Mouse (Mus musculus) left cerebral cortex, postnatal 14 days (tissue): ENCODE data around the gene Spink8. TPM values are rescaled to one million over a fixed set of nuclear protein-coding genes. Genes with fewer than 3 reads are reported as not detected.

Experiments used
- DNase-seq, 2 experiments: peaks; one replicate each; pipeline ENCODE4 v3.0.0; 2021 to 2022; ENCODE audit warnings: low spot score in 2 of 2, mixed read lengths in 1 of 2
- intact Hi-C: fragments of 180-260 bp; cut with DNase I; formaldehyde crosslinking; loops from one replicate; pipeline ENCODE4 v1.15.1; 2025
- total RNA-seq, 2 experiments: library from RNA; stranded (reverse); gene quantifications; 2 replicates each; pipeline ENCODE4 v1.2.3; 2021

Gene Spink8
- total RNA-seq, 2 experiments from 2014 or later: 2.7 to 2.9 TPM

- intact Hi-C loops: loop anchor here (10.0 kb wide), 1 partner anchor 778 kb away; the partner anchor contains the start of genes Ccdc51 and Tma7
Observed at GRCm38 (mm10) chr9:109862397-109863044, 50.4 kb downstream of the Spink8 start.

GRCm38 (mm10) chr9:109863085-109863484 is 51.0 kb downstream of the Spink8 start:
- intact Hi-C loops: loop anchor here (10.0 kb wide), 1 partner anchor 778 kb away; the partner anchor contains the start of genes Ccdc51 and Tma7
- DNase-seq: no peak

More at GRCm38 (mm10) chr9:109862397-109863044, 50.4 kb downstream of the Spink8 start:
- peak; percentile 42 to 80 for DNase-seq

DNA sequence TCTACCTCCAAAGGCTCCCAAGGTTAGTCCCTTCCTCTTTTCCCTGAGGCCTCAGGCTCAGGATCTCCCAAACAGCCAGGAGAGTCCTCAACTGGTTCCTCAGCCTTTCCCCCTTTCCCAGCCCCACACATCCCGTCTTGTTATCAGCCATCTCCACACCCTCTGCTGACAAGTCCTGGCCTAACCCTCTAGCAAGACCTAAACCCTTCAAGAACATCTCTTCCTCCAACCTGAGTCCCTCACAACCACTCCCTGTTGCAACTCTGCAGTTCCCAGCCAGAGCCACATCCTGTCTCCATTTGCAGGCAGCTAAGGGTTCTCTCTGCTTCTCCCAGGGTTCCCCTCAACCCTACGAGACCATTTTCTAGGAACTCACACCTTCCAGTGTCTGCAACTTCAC is 54.1 kb downstream of the Spink8 start:
- intact Hi-C loops: loop anchor here (10.0 kb wide), 1 partner anchor 781 kb away; the partner anchor contains the start of genes Ccdc51 and Tma7
- no peak for DNase-seq

- intact Hi-C loops: no loop called here
- no peak for DNase-seq
Observed at GRCm38 (mm10) chr9:109870983-109871572, 59.0 kb downstream of the Spink8 start.

DNA sequence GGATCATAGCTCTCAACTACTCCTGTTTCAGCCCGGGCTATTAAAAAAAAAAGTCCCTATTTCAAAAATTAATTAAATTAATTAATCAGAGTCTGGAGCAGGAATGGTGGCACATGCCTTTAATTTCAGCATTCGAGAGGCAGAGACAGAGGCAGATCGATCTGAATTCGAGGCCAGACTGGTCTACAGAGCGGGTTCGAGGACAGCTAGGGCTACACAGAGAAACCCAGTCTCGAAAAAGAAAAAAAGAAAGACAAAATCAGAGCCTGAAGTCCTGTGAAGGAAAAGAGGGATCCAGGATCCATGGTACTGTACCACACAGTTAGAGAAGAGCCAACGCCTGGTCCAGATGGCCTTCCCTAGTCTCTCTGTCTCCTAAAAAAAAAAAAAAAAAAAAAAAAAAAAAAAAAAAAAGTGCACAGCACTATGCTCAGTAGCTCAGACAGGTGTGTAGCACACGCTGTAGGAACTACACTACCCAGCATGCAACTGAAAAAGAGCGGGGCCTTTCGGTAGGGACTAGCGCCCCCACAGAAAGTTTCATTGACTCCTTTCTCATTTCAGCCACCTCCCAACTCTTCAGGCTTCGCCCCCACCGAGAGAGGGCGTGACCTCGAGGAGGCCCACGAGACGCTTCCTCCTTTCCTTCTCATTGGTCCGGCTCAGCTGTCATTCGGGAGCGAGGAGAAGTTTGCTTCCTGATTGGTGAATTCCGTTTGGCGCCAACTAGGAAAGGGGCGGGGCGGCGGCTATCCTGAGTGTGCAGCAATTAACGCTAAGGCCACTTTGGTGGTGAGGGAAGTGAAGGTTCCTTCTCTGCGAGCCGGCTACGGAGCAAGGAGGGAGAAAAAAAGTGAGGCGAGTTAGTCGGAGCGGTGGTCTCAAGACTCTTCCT is 63.0 kb downstream of the Spink8 start, which contains the start of gene Cdc25a:
Gene Cdc25a (plus strand): TSS at position 783 of the 895 bp plus-strand sequence.
- intact Hi-C loops: no loop called here
- DNase-seq: peak; percentile 96 to 98

GRCm38 (mm10) chr9:109875695-109876601 is 63.9 kb downstream of the Spink8 start:
- DNase-seq: peak; percentile 33 to 44
- intact Hi-C loops: no loop called here

Other genes starting within 250 kb of the Spink8 start
- not detected for gene Fbxw15, start 244.0 kb upstream of the Spink8 start, total RNA-seq
- gene Fbxw24, start 186.2 kb upstream of the Spink8 start, total RNA-seq: not detected
- not detected for gene Fbxw25, start 147.6 kb upstream of the Spink8 start, total RNA-seq
- gene Fbxw18, start 109.6 kb upstream of the Spink8 start, total RNA-seq: not detected
- not detected for gene Fbxw26, start 66.2 kb upstream of the Spink8 start, total RNA-seq
- gene Fbxw27, start 21.6 kb upstream of the Spink8 start, total RNA-seq: not detected
- 1 to 10 TPM; 6.2 to 8.8 TPM for gene Nme6, start 20.5 kb downstream of the Spink8 start, total RNA-seq
- gene Camp, start 37.3 kb downstream of the Spink8 start, total RNA-seq: not detected
- gene Cdc25a, start 63.3 kb downstream of the Spink8 start, total RNA-seq: 1 to 10 TPM; 4.5 TPM
- gene Map4, start 119.2 kb downstream of the Spink8 start, total RNA-seq: 100 to 1,000 TPM; 376 to 378 TPM